21 mouse cellular contexts compared by ENCODE assay signal in the genomic region with DNA sequence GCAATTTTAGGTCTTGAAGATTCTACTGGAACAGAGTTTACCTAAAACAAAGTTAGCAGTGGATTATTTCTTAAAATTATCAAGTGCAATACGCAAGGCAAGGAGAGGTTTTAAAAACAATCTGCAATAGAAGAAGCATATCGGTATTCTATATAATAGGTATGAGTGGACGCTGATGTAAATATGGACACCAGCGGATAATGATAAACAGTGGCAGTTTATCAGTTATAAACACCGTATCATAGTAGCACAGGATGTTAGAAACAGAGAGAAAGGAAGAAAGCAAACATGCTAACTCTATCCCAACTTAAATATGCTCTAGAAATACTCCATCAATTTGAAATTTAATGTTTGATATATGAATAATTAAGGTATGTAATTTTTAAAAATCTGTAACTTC. TPM values are rescaled to one million over a fixed set of nuclear protein-coding genes. Genes with fewer than 3 reads are reported as not detected.
"Had no signal": no experiment of that assay in that cellular context is flagged by ENCODE, and none has a peak within 500 bp of the region (broad histone marks: within the 10 kb centered on the region; RNA-seq: fewer than 3 reads in every experiment).

No protein-coding gene starts in this region.

- H3K4me3 ChIP-seq: lung, embryonic 15.5 days; megakaryocyte, embryonic 14.5 days; midbrain, embryonic 13.5 days; midbrain, embryonic 15.5 days; neural tube, embryonic 13.5 days; neural tube, embryonic 15.5 days had no signal

- H3K27ac ChIP-seq: lung, embryonic 15.5 days; macrophage; midbrain, embryonic 13.5 days; midbrain, embryonic 15.5 days; neural tube, embryonic 13.5 days; neural tube, embryonic 15.5 days had no signal

- ATAC-seq: lung, postnatal 0 days; midbrain, embryonic 13.5 days; midbrain, embryonic 15.5 days had no signal

- H3K36me3 ChIP-seq: lung, embryonic 15.5 days; midbrain, embryonic 13.5 days; midbrain, embryonic 15.5 days; neural tube, embryonic 13.5 days; neural tube, embryonic 15.5 days had no signal

- H3K27me3 ChIP-seq: midbrain, embryonic 13.5 days; midbrain, embryonic 15.5 days; neural tube, embryonic 15.5 days had no signal

- H3K4me2 ChIP-seq: lung, embryonic 15.5 days; midbrain, embryonic 11.5 days; midbrain, embryonic 13.5 days; midbrain, embryonic 15.5 days; neural tube, embryonic 13.5 days; neural tube, embryonic 15.5 days had no signal

- DNase-seq: lung, adult 2 months; lung, postnatal 14 days; lung, postnatal 36 days; retina, postnatal 1 day; right cerebral cortex, adult 18-20 months; right cerebral cortex, postnatal 25 days; right cerebral cortex, postnatal 4 days; spleen, adult 18-20 months; thymus, adult 18-20 months; thymus, postnatal 14 days; thymus, postnatal 36 days had no signal

- H3K9ac ChIP-seq: lung, embryonic 15.5 days; midbrain, embryonic 13.5 days; midbrain, embryonic 15.5 days; neural tube, embryonic 13.5 days; neural tube, embryonic 15.5 days had no signal

- H3K9me3 ChIP-seq: lung, embryonic 15.5 days; midbrain, embryonic 13.5 days; midbrain, embryonic 15.5 days; neural tube, embryonic 13.5 days; neural tube, embryonic 15.5 days had no signal

- H3K4me1 ChIP-seq: lung, embryonic 15.5 days; midbrain, embryonic 13.5 days; midbrain, embryonic 15.5 days; neural tube, embryonic 13.5 days; neural tube, embryonic 15.5 days had no signal

RNA-seq across cellular contexts. Expression of a gene that starts 39.7 kb away (rescaled TPM):
- polyA plus RNA-seq: stomach, embryonic 14.5 days had no signal
